Mouse (Mus musculus): ENCODE results near the gene Tnfsf15.

DNA sequence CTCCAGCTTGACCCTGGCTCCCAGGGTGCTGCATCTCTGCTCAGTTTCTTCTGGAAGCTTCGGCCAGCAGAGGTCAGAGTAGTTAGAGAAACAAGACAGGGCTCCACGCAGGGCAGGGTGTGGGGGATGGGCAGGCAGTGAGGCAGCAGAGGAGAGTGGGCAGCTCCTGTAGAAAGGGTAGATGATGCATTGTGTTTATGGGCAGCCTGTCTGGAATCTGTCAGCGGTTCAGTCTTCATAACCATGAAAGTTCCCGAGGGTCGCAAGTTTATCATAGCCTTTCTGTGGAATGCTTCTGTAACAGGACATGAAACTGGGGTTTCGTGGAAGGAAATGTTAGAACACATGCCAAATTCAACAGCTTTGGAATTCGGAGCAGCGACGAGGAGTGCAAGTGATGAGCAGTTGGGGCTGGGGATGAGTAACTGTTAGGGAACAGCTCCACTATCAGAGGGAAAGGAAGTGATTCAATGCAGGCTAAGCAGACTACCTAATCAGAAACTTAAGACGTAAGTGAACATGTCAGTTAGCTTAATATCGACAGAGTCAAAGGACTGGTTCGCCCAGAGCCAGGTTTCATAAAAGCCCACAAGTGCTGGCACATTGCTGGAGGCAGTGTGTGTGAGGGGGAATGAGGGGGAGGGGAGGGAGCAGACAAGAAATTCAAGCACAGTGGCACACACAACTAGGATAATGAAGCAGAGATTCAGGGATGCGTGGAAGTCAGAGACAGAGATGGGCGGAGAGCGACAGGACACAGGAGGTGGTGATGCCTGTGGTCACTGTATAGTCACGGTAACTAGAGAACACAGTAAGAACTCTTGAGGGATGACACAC lies 8.0 kb upstream of the Tnfsf15 start:
- TF ChIP-seq CTCF (IDR thresholded peaks at IDR 0.05; ENCODE audit: low read depth, low read length), result peak; percentile 44
- TF ChIP-seq POLR2A (IDR thresholded peaks at IDR 0.05; ENCODE audit: extremely low read depth, insufficient read depth, low read length), result no peak
